19 mouse cellular contexts compared by ENCODE assay signal in the genomic region with DNA sequence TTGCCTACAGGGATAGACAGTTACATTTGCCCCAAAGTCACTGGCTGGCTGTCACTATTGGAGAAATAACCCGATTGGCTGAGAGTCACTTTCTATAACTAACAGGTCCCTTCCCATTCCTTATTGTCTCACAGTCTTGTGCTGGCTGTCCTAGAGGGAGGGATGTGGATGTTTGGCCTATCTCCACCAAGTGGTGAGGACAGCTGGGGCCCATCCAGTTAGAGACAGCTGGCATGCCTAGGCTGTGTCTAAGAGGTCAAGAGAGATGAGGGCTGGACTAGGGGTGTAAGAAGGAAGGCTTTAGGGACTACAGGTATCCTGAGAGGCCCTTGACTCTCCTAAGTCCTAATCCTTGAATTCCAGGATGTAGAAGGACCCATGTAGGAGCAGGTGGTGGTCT. TPM values are rescaled to one million over a fixed set of nuclear protein-coding genes. Genes with fewer than 3 reads are reported as not detected.
DNase-seq lines count a peak whose midpoint lies in the region; ATAC-seq and TF ChIP-seq lines count a peak whose summit lies in the region.
"Had no signal": no experiment of that assay in that cellular context is flagged by ENCODE, and none has a peak within 500 bp of the region (broad histone marks: within the 10 kb centered on the region; RNA-seq: fewer than 3 reads in every experiment).

No protein-coding gene starts in this region.

- H3K4me2 ChIP-seq in myocyte (ENCODE audit: low read depth), result no peak overlapping the region

- no peak for DNase-seq in cerebellum, adult 9-10 months
- no peak for DNase-seq in right cerebral cortex, postnatal 10 days (ENCODE audit: low spot score in 2 of 2)
- DNase-seq: adrenal gland, adult 2 months; adrenal gland, adult 8-10 months; adrenal gland, postnatal 10 days; adrenal gland, postnatal 14 days; adrenal gland, postnatal 25 days; adrenal gland, postnatal 36 days; B cell, adult 2 months; cerebellum, adult 11 months; cerebellum, adult 11-12 months; cerebellum, adult 18-20 months had no signal

- H3K36me3 ChIP-seq in myocyte (ENCODE audit: control insufficient read depth, insufficient read depth), result no peaks in the 10 kb centered on the region
- H3K36me3 ChIP-seq: G1E had no signal

- H3K79me2 ChIP-seq in myocyte (ENCODE audit: control insufficient read depth, insufficient read depth), result no peaks in the 10 kb centered on the region

- no peak overlapping the region for H3K4me3 ChIP-seq in myocyte

- H3ac ChIP-seq in myocyte (ENCODE audit: control insufficient read depth, insufficient read length), result no peak overlapping the region

- H3K27me3 ChIP-seq in myocyte (ENCODE audit: control insufficient read depth, insufficient read depth, insufficient read length), result peaks cover 11% of the 10 kb centered on the region
- H3K27me3 ChIP-seq: Patski had no signal

- no peak for TF ChIP-seq POLR2A in myocyte (IDR thresholded peaks at IDR 0.05; ENCODE audit: insufficient read length, low read depth)

- 0 out of 2 replicates have a peak, but pooled peaks have one; percentile 33 for ATAC-seq in erythroid progenitor cell, adult 5-6 weeks (replicated peaks; ENCODE audit: low FRiP score, poor library complexity, severe bottlenecking)
- ATAC-seq: activated CD4-positive, CD25-positive, alpha-beta regulatory T cell, adult 4 months; CD4-positive, CD25-positive, alpha-beta regulatory T cell, adult 4 months; Patski had no signal

TF ChIP-seq in myocyte, 11 proteins besides CTCF, POLR2A, EP300 and RAD21:
- peak in 1 of 3 experiments; percentile 59 for TF ChIP-seq MYOD1 (IDR thresholded peaks at IDR 0.05; ENCODE audit: control insufficient read depth in 1 of 3, insufficient read length in 2 of 3, low read depth in 2 of 3)
- no peak for TF ChIP-seq SRF (IDR thresholded peaks at IDR 0.05; ENCODE audit: control insufficient read depth, insufficient read length, low read depth)
- peak in 2 of 3 experiments; percentile 63 for TF ChIP-seq MYOG (IDR thresholded peaks at IDR 0.05; ENCODE audit: control insufficient read depth in 1 of 3, insufficient read depth in 1 of 3, insufficient read length in 2 of 3, low read depth in 2 of 3)
- TF ChIP-seq USF1 (IDR thresholded peaks at IDR 0.05; ENCODE audit: low read depth), result no peak

RNA-seq across cellular contexts. Expression of gene Med9, which starts 36.5 kb away (rescaled TPM):
- total RNA-seq in erythroid progenitor cell, adult 5-6 weeks (2015; ENCODE audit: low replicate concordance), result 12.2 and 13.3 TPM in 2 replicates
- 9.6 and 13.5 TPM in 2 replicates for total RNA-seq in erythroid progenitor cell, adult 5-6 weeks (2017; ENCODE audit: low replicate concordance)
- polyA plus RNA-seq in myocyte (2012; fragmentation: generic; extraction: Trizol), result 41.6 TPM

RNA-seq across cellular contexts. Expression of gene Rasd1, which starts 53.2 kb away (rescaled TPM):
- not detected in 2 replicates for total RNA-seq in erythroid progenitor cell, adult 5-6 weeks (2015; ENCODE audit: low replicate concordance)
- total RNA-seq in erythroid progenitor cell, adult 5-6 weeks (2017; ENCODE audit: low replicate concordance), result not detected in 2 replicates
- 0.04 TPM for polyA plus RNA-seq in myocyte (2012; fragmentation: generic; extraction: Trizol)
- total RNA-seq: MEL had no signal
- polyA plus RNA-seq: G1E had no signal
